Mouse (Mus musculus): ENCODE results near the gene Dnah2. TPM values are rescaled to one million over a fixed set of nuclear protein-coding genes. Genes with fewer than 3 reads are reported as not detected.
A peak's percentile ranks its signal among the peaks of the same experiment; 100 is the strongest.

Gene Dnah2
- polyA plus RNA-seq, 1 experiment from 2014 or later = 2.6 TPM

DNA sequence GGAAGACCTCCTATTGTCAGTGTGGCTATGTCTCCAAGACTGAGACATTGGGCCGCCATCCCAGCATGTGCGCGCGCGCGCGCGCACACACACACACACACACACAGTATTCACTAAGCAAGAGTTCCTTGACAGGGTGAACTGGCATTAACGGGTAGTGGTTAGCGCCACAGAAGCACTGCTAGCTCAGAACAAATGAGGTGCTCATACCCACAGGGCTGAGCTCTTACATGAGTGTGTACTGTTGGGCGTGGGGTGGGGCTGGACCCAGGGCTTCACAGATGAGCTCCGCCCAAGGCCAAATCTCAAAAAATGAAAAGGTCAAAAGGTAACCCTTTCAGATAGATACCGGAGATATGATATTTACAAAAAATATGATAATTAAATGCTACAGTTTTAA lies 36.0 kb upstream of the Dnah2 start:
- DNase-seq (ENCODE audit: low spot score) (no peak), ATAC-seq (replicated peaks; ENCODE audit: low FRiP score) (no peak)
- 95% methylated on average over 13 of the region's 13 CpGs for WGBS
- Histone ChIP-seq H3K4me2 (ENCODE audit: low read depth, low read length, severe bottlenecking) (no peak overlapping the region), H3K36me3 (ENCODE audit: control insufficient read depth, insufficient read depth, low read length) (peaks cover 5% of the 10 kb centered on the region), H3K9ac (ENCODE audit: low read length) (no peak overlapping the region), H3K27ac (ENCODE audit: low read depth, low read length) (no peak overlapping the region), H3K4me3 (ENCODE audit: low read depth, low read length) (no peak overlapping the region), H3K27me3 (ENCODE audit: control insufficient read depth, insufficient read depth, low read length) (no peaks in the 10 kb centered on the region), H3K9me3 (ENCODE audit: control insufficient read depth, low read length) (no peaks in the 10 kb centered on the region), H3K4me1 (replicated peaks; ENCODE audit: control insufficient read depth, insufficient read depth, low read length) (no peaks in the 10 kb centered on the region; the same call in 1 of the 2 replicates)

DNA sequence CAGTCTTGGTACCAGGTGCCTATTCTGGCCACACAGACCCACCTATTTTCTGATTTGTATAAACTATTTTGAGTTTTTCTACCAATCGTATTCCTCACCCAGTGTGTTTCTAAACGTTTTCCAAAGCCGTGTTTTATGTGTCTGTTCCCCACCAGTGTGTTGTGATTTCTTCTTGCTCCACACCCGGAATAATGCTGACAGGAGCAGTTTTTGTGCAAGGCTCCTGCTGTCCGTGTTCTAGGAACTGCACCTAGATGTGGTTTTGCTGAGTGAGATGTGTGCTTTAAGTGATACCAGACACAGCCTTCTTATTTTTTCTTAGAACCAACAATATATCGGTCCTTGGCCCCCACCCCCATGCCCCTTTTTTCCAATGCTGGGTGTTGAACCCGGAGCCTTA lies 35.1 kb upstream of the Dnah2 start:
- no peaks in the 10 kb centered on the region for H3K9me3 ChIP-seq (ENCODE audit: control insufficient read depth, low read length)
- no peaks in the 10 kb centered on the region for H3K27me3 ChIP-seq (ENCODE audit: control insufficient read depth, insufficient read depth, low read length)
- peaks cover under 1% of the 10 kb centered on the region; the same call in 1 of the 2 replicates for H3K36me3 ChIP-seq (ENCODE audit: control insufficient read depth, insufficient read depth, low read length)
- H3K4me1 ChIP-seq (replicated peaks; ENCODE audit: control insufficient read depth, insufficient read depth, low read length) = no peaks in the 10 kb centered on the region; the same call in 1 of the 2 replicates
- H3K4me3 ChIP-seq (ENCODE audit: low read depth, low read length) = no peak overlapping the region
- ATAC-seq (replicated peaks; ENCODE audit: low FRiP score) = no peak
- H3K4me2 ChIP-seq (ENCODE audit: low read depth, low read length, severe bottlenecking) = no peak overlapping the region
- DNase-seq (ENCODE audit: low spot score) = no peak
- no peak overlapping the region for H3K27ac ChIP-seq (ENCODE audit: low read depth, low read length)
- 92% methylated on average over 7 of the region's 7 CpGs for WGBS
- H3K9ac ChIP-seq (ENCODE audit: low read length) = no peak overlapping the region

DNA sequence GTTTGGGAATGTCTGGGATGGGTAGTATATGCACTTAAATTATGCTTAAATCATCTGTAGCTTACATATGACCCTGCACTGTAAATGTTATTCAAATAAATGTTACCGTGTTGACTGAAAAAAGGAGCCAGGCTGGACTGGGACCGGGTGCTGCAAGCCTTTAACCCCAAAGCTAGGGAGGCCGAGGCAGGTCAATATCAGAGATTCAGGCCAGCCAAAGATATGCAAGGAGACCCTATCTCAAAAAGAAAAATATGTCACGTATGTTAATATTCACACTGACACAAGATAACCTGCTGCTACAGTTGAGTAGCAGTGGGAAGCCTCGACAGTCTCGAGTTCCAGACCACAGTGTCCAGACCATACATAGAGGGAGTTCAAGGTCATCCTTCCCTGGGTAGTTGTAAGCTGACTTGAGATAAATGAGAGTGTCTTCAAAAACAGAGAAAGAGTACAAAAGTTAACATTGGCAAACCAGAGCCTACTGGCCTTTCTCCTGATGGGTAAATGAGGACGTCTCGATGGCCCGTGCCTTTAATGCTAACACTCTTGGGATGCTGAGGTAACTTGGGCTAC lies 33.4 kb upstream of the Dnah2 start:
- no peak overlapping the region for H3K9ac ChIP-seq (ENCODE audit: low read length)
- 67% methylated on average over 9 of the region's 9 CpGs for WGBS
- ATAC-seq (replicated peaks; ENCODE audit: low FRiP score) = no peak

DNA sequence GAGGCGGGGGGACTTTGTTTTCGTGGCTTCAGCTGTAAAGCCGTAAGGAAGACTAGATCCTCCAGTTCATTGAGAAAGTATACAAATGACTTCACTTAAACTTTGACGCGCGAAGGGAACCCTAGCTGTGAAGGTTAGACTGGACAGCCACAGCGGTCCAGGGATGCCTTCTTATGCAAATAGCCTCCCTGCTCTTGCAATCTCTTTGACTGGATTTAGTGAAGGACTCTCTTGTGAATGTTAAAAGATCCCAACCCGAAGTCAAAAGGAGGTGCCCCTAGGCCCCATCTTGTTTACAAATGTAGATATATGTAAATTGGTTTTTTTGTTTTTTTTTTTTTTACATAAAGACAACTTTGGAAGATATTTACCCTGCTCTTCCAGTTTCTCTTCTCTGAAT lies 32.9 kb upstream of the Dnah2 start:
- Histone ChIP-seq H3K27ac (ENCODE audit: low read depth, low read length) (peak overlapping the region; percentile 84; the same call in 1 of the 2 replicates), H3K27me3 (ENCODE audit: control insufficient read depth, insufficient read depth, low read length) (no peaks in the 10 kb centered on the region), H3K36me3 (ENCODE audit: control insufficient read depth, insufficient read depth, low read length) (no peaks in the 10 kb centered on the region), H3K4me2 (ENCODE audit: low read depth, low read length, severe bottlenecking) (peak overlapping the region; percentile 69), H3K4me3 (ENCODE audit: low read depth, low read length) (peak overlapping the region; percentile 81), H3K4me1 (replicated peaks; ENCODE audit: control insufficient read depth, insufficient read depth, low read length) (peaks cover 13% of the 10 kb centered on the region), H3K9ac (ENCODE audit: low read length) (peak overlapping the region; percentile 77), H3K9me3 (ENCODE audit: control insufficient read depth, low read length) (no peaks in the 10 kb centered on the region)
- no peak for DNase-seq (ENCODE audit: low spot score)
- no peak for ATAC-seq (replicated peaks; ENCODE audit: low FRiP score)
- 1% methylated on average over 8 of the region's 8 CpGs for WGBS

More for the DNA sequence above, 33.4 kb upstream of the Dnah2 start:
- Histone ChIP-seq H3K27ac (ENCODE audit: low read depth, low read length) (no peak overlapping the region), H3K4me3 (ENCODE audit: low read depth, low read length) (peak overlapping the region; percentile 81), H3K4me1 (replicated peaks; ENCODE audit: control insufficient read depth, insufficient read depth, low read length) (peaks cover 9% of the 10 kb centered on the region), H3K9me3 (ENCODE audit: control insufficient read depth, low read length) (no peaks in the 10 kb centered on the region), H3K4me2 (ENCODE audit: low read depth, low read length, severe bottlenecking) (peak overlapping the region; percentile 69), H3K27me3 (ENCODE audit: control insufficient read depth, insufficient read depth, low read length) (no peaks in the 10 kb centered on the region), H3K36me3 (ENCODE audit: control insufficient read depth, insufficient read depth, low read length) (no peaks in the 10 kb centered on the region)
- no peak for DNase-seq (ENCODE audit: low spot score)

DNA sequence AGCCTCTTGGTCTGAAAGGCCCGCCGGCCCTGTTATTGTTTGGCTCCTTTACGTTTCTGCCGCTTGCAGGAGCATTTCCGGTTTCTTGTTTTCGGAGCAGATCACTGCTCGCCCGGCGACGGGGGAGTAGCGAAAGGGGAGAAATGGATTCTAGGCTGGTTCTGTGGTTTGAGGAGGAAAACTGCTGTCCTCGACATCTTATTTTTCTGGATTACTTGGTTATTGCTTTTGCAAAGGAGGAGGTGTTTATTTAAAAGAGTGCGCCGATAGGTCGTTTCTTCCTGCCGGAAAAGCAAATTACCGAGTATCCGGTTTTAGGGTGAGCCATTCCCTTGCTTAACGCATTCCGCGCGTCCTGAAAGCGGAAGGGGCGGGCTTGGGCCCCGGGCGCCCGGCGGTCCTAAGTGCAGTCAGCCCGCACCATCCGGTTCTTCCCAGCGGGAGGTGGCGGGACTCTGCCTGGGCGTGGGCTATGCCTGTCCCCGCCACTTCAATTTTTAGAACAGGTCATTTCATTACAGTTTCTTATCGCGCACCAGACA lies 32.3 kb upstream of the Dnah2 start:
- DNase-seq (ENCODE audit: low spot score) (peak; percentile 94), ATAC-seq (replicated peaks; ENCODE audit: low FRiP score) (peak; percentile 80)
- WGBS = under 1% methylated on average over 36 of the region's 36 CpGs
- Histone ChIP-seq H3K4me3 (ENCODE audit: low read depth, low read length) (peak overlapping the region; percentile 81), H3K4me1 (replicated peaks; ENCODE audit: control insufficient read depth, insufficient read depth, low read length) (peaks cover 15% of the 10 kb centered on the region), H3K9me3 (ENCODE audit: control insufficient read depth, low read length) (no peaks in the 10 kb centered on the region), H3K36me3 (ENCODE audit: control insufficient read depth, insufficient read depth, low read length) (no peaks in the 10 kb centered on the region), H3K27me3 (ENCODE audit: control insufficient read depth, insufficient read depth, low read length) (no peaks in the 10 kb centered on the region), H3K9ac (ENCODE audit: low read length) (peak overlapping the region; percentile 77), H3K27ac (ENCODE audit: low read depth, low read length) (peak overlapping the region; percentile 84), H3K4me2 (ENCODE audit: low read depth, low read length, severe bottlenecking) (peak overlapping the region; percentile 69)

DNA sequence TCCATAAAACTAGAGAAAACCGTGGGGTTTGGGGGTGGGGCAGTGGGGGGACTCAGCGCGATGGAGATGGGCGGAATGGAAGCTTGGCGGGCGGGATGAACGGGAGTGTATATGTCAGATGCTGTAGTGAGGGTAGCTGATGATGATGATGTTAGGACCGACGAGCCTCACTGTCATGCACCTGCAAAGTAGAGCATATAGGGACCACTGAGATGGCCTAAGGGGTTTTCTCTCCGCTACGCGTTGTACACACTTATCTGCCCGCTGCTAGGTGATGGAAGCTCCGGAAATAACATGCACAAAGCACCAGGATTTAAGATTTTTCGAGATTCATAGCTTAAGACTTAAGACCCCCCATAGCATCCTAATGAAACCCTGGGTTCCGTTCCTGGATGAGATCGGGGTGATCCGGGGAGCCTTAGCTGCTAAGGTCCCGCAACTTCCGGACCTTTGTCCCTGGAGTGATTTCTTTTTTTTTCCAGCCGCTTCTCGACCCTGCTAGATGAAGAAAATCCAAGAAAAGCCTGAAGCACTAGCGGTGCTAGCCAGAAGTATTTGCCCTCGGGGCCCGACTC lies 31.7 kb upstream of the Dnah2 start:
- Histone ChIP-seq H3K4me1 (replicated peaks; ENCODE audit: control insufficient read depth, insufficient read depth, low read length) (peaks cover 16% of the 10 kb centered on the region), H3K27ac (ENCODE audit: low read depth, low read length) (peak overlapping the region; percentile 84), H3K4me2 (ENCODE audit: low read depth, low read length, severe bottlenecking) (peak overlapping the region; percentile 69), H3K9me3 (ENCODE audit: control insufficient read depth, low read length) (no peaks in the 10 kb centered on the region), H3K27me3 (ENCODE audit: control insufficient read depth, insufficient read depth, low read length) (no peaks in the 10 kb centered on the region), H3K36me3 (ENCODE audit: control insufficient read depth, insufficient read depth, low read length) (no peaks in the 10 kb centered on the region), H3K4me3 (ENCODE audit: low read depth, low read length) (peak overlapping the region; percentile 81), H3K9ac (ENCODE audit: low read length) (peak overlapping the region; percentile 77)
- DNase-seq (ENCODE audit: low spot score) = no peak
- 0 out of 2 replicates have a peak, but pooled peaks have one; percentile 3 for ATAC-seq (replicated peaks; ENCODE audit: low FRiP score)
- WGBS = under 1% methylated on average over 25 of the region's 25 CpGs

DNA sequence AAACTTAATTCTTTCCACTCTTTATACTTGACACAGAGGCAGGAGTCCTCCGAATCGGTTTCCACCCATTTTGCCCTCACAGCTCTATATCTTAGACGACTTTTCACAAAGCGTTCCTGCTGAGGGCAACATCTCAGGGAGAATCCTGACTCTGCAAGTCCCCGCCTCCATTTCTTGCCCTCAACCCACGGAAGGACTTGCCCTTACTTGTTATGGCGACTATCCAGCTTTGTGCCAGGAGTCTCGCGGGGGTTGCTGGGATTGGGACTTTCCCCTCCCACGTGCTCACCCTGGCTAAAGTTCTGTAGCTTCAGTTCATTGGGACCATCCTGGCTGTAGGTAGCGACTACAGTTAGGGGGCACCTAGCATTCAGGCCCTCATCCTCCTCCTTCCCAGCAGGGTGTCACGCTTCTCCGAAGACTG lies 31.2 kb upstream of the Dnah2 start, which contains the start of the genes Wrap53 and Trp53:
Gene Wrap53, minus strand, starts transcription at position 165 of the 424 bp plus-strand sequence.
Gene Trp53, plus strand, starts transcription at position 269 of the 424 bp plus-strand sequence.
- WGBS = 0% methylated on average over 13 of the region's 13 CpGs
- Histone ChIP-seq H3K27ac (ENCODE audit: low read depth, low read length) (peak within 1 kb of the TSS; percentile 84), H3K36me3 (ENCODE audit: control insufficient read depth, insufficient read depth, low read length) (no peaks in the 10 kb centered on the region), H3K4me2 (ENCODE audit: low read depth, low read length, severe bottlenecking) (peak within 1 kb of the TSS; percentile 69), H3K4me1 (replicated peaks; ENCODE audit: control insufficient read depth, insufficient read depth, low read length) (peaks cover 16% of the 10 kb centered on the region), H3K9me3 (ENCODE audit: control insufficient read depth, low read length) (no peaks in the 10 kb centered on the region), H3K9ac (ENCODE audit: low read length) (peak within 1 kb of the TSS; percentile 88), H3K27me3 (ENCODE audit: control insufficient read depth, insufficient read depth, low read length) (no peaks in the 10 kb centered on the region), H3K4me3 (ENCODE audit: low read depth, low read length) (peak within 1 kb of the TSS; percentile 81)
- peak; percentile 65 for ATAC-seq (replicated peaks; ENCODE audit: low FRiP score)
- DNase-seq (ENCODE audit: low spot score) = peak; percentile 93

DNA sequence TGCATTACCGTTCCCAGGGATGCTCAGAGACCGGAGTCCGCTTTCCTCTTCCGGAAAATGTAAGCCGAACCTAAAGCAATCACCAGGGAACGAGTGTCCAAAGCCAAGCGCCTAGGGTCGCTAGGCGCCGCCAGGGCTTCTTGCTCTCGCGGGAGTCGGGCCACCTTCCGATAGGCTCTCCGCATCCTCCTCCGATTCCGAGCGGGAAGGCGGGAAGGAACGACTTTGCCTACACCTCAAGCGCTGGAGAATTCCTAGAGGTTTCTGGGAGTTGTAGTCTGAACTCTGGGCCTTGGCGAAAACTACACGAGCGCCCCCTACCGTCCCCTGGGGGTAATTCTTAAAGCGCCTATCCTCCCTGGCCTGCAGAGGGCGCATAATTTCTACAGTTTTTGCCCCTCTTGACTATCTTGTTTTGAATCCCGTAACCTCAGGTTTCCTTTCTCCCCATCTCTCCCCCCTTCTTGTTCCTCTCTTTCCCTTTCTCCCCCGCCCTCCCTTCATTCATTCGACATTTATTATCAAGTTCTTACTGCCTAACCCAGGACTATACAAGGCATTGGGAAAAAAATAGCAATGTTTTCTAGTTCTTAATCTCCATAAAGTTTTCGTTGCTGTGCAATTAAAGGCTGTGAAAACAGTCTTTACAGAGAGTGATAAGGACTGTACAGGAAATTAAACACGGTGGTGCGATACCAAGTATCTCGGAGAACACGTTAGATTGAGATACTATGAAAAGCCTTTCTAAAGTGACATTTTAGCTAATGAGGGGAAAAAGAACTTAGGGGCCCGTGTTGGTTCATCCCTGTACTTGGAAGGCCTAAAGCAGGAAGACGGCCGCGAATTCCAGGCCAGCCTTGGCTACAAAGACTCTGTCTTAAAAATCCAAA lies 30.5 kb upstream of the Dnah2 start:
- Histone ChIP-seq H3K9ac (ENCODE audit: low read length) (peak overlapping the region; percentile 88), H3K4me3 (ENCODE audit: low read depth, low read length) (peak overlapping the region; percentile 81), H3K9me3 (ENCODE audit: control insufficient read depth, low read length) (no peaks in the 10 kb centered on the region), H3K27me3 (ENCODE audit: control insufficient read depth, insufficient read depth, low read length) (no peaks in the 10 kb centered on the region), H3K27ac (ENCODE audit: low read depth, low read length) (peak overlapping the region; percentile 73; the same call in 1 of the 2 replicates), H3K4me1 (replicated peaks; ENCODE audit: control insufficient read depth, insufficient read depth, low read length) (peaks cover 16% of the 10 kb centered on the region), H3K4me2 (ENCODE audit: low read depth, low read length, severe bottlenecking) (peak overlapping the region; percentile 69), H3K36me3 (ENCODE audit: control insufficient read depth, insufficient read depth, low read length) (0 out of 2 replicates have a peak, but pooled peaks cover 3% of the 10 kb centered on the region)
- DNase-seq (ENCODE audit: low spot score) (peak; percentile 98), ATAC-seq (replicated peaks; ENCODE audit: low FRiP score) (peak; percentile 86)
- WGBS = 3% methylated on average over 39 of the region's 39 CpGs

Measured in forebrain, embryonic 11.5 days (tissue).